In genomic region chr11:4487401-4487965, GRCm38 (mm10) we compare ENCODE assay signal across 8 mouse cellular contexts. TPM values are rescaled to one million over a fixed set of nuclear protein-coding genes. Genes with fewer than 3 reads are reported as not detected.
DNase-seq lines count a peak whose midpoint lies in the region; ATAC-seq lines count a peak whose summit lies in the region.

No protein-coding gene starts in this region.

- 0 out of 2 replicates have a peak, but pooled peaks have one; percentile 37 for ATAC-seq in embryonic facial prominence, embryonic 13.5 days (ENCODE audit: insufficient number of reproducible peaks, insufficient read depth, low FRiP score, low TSS enrichment, low read depth)
- ATAC-seq in limb, embryonic 15.5 days (ENCODE audit: insufficient number of reproducible peaks, low FRiP score, low TSS enrichment, low read depth), result peak; percentile 71; the same call in 1 of the 2 replicates
- ATAC-seq in activated CD4-positive, CD25-positive, alpha-beta regulatory T cell, adult 4 months, result no peak

- H3K4me3 ChIP-seq in embryonic facial prominence, embryonic 13.5 days, result no peak overlapping the region
- no peak overlapping the region for H3K4me3 ChIP-seq in embryonic facial prominence, embryonic 10.5 days
- H3K4me3 ChIP-seq in limb, embryonic 15.5 days, result no peak overlapping the region

- 83% methylated on average over 8 of the region's 8 CpGs for WGBS in embryonic facial prominence, embryonic 13.5 days
- 96% methylated on average over 8 of the region's 8 CpGs for WGBS in embryonic facial prominence, embryonic 10.5 days
- WGBS in limb, embryonic 15.5 days, result 82% methylated on average over 8 of the region's 8 CpGs

- H3K9ac ChIP-seq in embryonic facial prominence, embryonic 13.5 days, result no peak overlapping the region
- H3K9ac ChIP-seq in limb, embryonic 15.5 days, result no peak overlapping the region

- H3K27ac ChIP-seq in embryonic facial prominence, embryonic 13.5 days, result no peak overlapping the region
- H3K27ac ChIP-seq in embryonic facial prominence, embryonic 10.5 days (replicated peaks), result no peak overlapping the region
- H3K27ac ChIP-seq in limb, embryonic 15.5 days, result no peak overlapping the region

- peaks cover 97% of the 10 kb centered on the region for H3K36me3 ChIP-seq in embryonic facial prominence, embryonic 13.5 days
- H3K36me3 ChIP-seq in embryonic facial prominence, embryonic 10.5 days (replicated peaks), result peaks cover 100% of the 10 kb centered on the region
- peaks cover 99% of the 10 kb centered on the region for H3K36me3 ChIP-seq in limb, embryonic 15.5 days

- no peaks in the 10 kb centered on the region for H3K27me3 ChIP-seq in embryonic facial prominence, embryonic 13.5 days
- no peaks in the 10 kb centered on the region for H3K27me3 ChIP-seq in embryonic facial prominence, embryonic 10.5 days (replicated peaks; ENCODE audit: low read depth, poor library complexity, severe bottlenecking)
- H3K27me3 ChIP-seq in limb, embryonic 15.5 days, result no peaks in the 10 kb centered on the region

- peaks cover 6% of the 10 kb centered on the region; the same call in 1 of the 2 replicates for H3K4me1 ChIP-seq in embryonic facial prominence, embryonic 13.5 days
- no peaks in the 10 kb centered on the region for H3K4me1 ChIP-seq in embryonic facial prominence, embryonic 10.5 days
- 0 out of 2 replicates have a peak, but pooled peaks cover 4% of the 10 kb centered on the region for H3K4me1 ChIP-seq in limb, embryonic 15.5 days

- no peak overlapping the region for H3K4me2 ChIP-seq in embryonic facial prominence, embryonic 13.5 days
- H3K4me2 ChIP-seq in limb, embryonic 15.5 days, result no peak overlapping the region

- DNase-seq in embryonic facial prominence, embryonic 10.5 days (ENCODE audit: low spot score), result no peak
- DNase-seq in urinary bladder, postnatal 14 days (ENCODE audit: low spot score), result peak; percentile 44
- DNase-seq in urinary bladder, postnatal 25 days (ENCODE audit: low spot score), result no peak
- peak; percentile 18 for DNase-seq in skeletal muscle tissue, adult 2 months (ENCODE audit: low read depth, low spot score)
- no peak for DNase-seq in B cell, adult 2 months

- no peaks in the 10 kb centered on the region for H3K9me3 ChIP-seq in embryonic facial prominence, embryonic 13.5 days
- no peaks in the 10 kb centered on the region for H3K9me3 ChIP-seq in embryonic facial prominence, embryonic 10.5 days
- no peaks in the 10 kb centered on the region for H3K9me3 ChIP-seq in limb, embryonic 15.5 days

RNA-seq across cellular contexts. Expression of gene Hormad2, which starts 46.6 kb away (rescaled TPM):
- polyA plus RNA-seq in embryonic facial prominence, embryonic 13.5 days (2015; fragmentation: Nextera tagmentation; extraction: Ambion mirVana), result 0.22 TPM in 1 of 2 replicates, not detected in the other
- polyA plus RNA-seq in embryonic facial prominence, embryonic 10.5 days (2016; fragmentation: Nextera tagmentation; extraction: Ambion mirVana), result 0.15 and 0.68 TPM in 2 replicates
- polyA plus RNA-seq in limb, embryonic 15.5 days (2015; fragmentation: Nextera tagmentation; extraction: Ambion mirVana), result 0.22 and 0.31 TPM in 2 replicates
- polyA plus RNA-seq in activated CD4-positive, CD25-positive, alpha-beta regulatory T cell, adult 4 months (2017; shearing (Covaris generic)), result 1 to 10 TPM in 1 of 2 experiments, under 1 TPM in 1; 0.46 to 1.0 TPM

Comparison
In these comparisons a context has a peak if more than half of its experiments do, and no peak if none do; other contexts are left out.
1. DNase-seq: peak in urinary bladder, postnatal 14 days (single experiment) and skeletal muscle tissue, adult 2 months (single experiment); none in embryonic facial prominence, embryonic 10.5 days (single experiment), urinary bladder, postnatal 25 days (single experiment) and B cell, adult 2 months (0 of 2).